ENCODE assay signal across 8 mouse cellular contexts in the genomic region with DNA sequence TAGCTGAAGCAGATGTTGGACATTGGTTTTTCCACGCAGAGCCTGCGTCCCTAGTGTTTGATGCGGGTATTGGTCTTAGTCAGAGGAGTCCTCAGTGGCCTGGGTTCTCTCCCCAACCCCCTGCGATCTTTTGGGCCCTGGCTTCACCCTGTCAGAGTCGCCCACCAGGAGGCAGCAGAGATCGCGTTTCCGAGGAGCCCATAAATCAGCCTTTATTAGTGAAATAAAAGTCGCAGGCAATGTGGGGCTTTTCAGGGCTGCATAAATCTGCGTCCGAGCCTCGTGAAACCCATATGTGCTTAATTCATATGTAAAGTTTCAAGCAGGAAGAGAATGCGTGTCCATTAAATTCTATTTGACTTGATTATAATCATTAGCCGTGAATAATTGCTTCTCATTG. TPM values are rescaled to one million over a fixed set of nuclear protein-coding genes. Genes with fewer than 3 reads are reported as not detected.
DNase-seq lines count a peak whose midpoint lies in the region; ATAC-seq and TF ChIP-seq lines count a peak whose summit lies in the region.

No protein-coding gene starts in this region.

- peaks cover 39% of the 10 kb centered on the region for H3K4me1 ChIP-seq in embryonic facial prominence, embryonic 14.5 days (ENCODE audit: control insufficient read depth, insufficient read depth, low read length)
- peaks cover 4% of the 10 kb centered on the region; the same call in 1 of the 2 replicates for H3K4me1 ChIP-seq in lung, postnatal 0 days (ENCODE audit: insufficient read depth, low read depth, low read length)

- no peaks in the 10 kb centered on the region for H3K36me3 ChIP-seq in embryonic facial prominence, embryonic 14.5 days (ENCODE audit: control insufficient read depth, insufficient read depth, low read length)
- no peaks in the 10 kb centered on the region for H3K36me3 ChIP-seq in lung, postnatal 0 days (ENCODE audit: insufficient read depth, low read length)

- no peak overlapping the region for H3K9ac ChIP-seq in embryonic facial prominence, embryonic 14.5 days (ENCODE audit: low read depth, low read length)
- H3K9ac ChIP-seq in lung, postnatal 0 days (replicated peaks; ENCODE audit: low read depth), result no peak overlapping the region

- H3K4me3 ChIP-seq in embryonic facial prominence, embryonic 14.5 days (ENCODE audit: low read depth, low read length), result no peak overlapping the region
- H3K4me3 ChIP-seq in lung, postnatal 0 days (ENCODE audit: low read depth, low read length), result no peak overlapping the region

- H3K4me2 ChIP-seq in embryonic facial prominence, embryonic 14.5 days (ENCODE audit: low read depth, low read length), result peak overlapping the region; percentile 30; the same call in 1 of the 2 replicates
- H3K4me2 ChIP-seq in lung, postnatal 0 days (replicated peaks; ENCODE audit: low read depth, low read length), result no peak overlapping the region

- no peak; the same call in 1 of the 2 replicates for ATAC-seq in embryonic facial prominence, embryonic 14.5 days (ENCODE audit: low read depth)
- ATAC-seq in lung, postnatal 0 days, result peak; percentile 50

- WGBS in embryonic facial prominence, embryonic 14.5 days, result 4% methylated on average over 14 of the region's 14 CpGs
- 7% methylated on average over 14 of the region's 14 CpGs for WGBS in lung, postnatal 0 days

- peak; percentile 84 for TF ChIP-seq CTCF in lung, postnatal 0 days (IDR thresholded peaks at IDR 0.05)

- no peaks in the 10 kb centered on the region for H3K27me3 ChIP-seq in embryonic facial prominence, embryonic 14.5 days (replicated peaks; ENCODE audit: control insufficient read depth, insufficient read depth, low read length)
- no peaks in the 10 kb centered on the region for H3K27me3 ChIP-seq in lung, postnatal 0 days (replicated peaks; ENCODE audit: insufficient read depth, low read length)

- 0 out of 2 replicates have a peak overlapping the region, but pooled peaks have one; percentile 25 for H3K27ac ChIP-seq in embryonic facial prominence, embryonic 14.5 days (replicated peaks; ENCODE audit: low read depth, low read length)
- H3K27ac ChIP-seq in lung, postnatal 0 days (ENCODE audit: low read length), result no peak overlapping the region

- no peaks in the 10 kb centered on the region for H3K9me3 ChIP-seq in embryonic facial prominence, embryonic 14.5 days (ENCODE audit: control insufficient read depth, low read length)
- H3K9me3 ChIP-seq in lung, postnatal 0 days (ENCODE audit: low read length), result no peaks in the 10 kb centered on the region

- TF ChIP-seq EP300 in lung, postnatal 0 days (IDR thresholded peaks at IDR 0.05), result no peak

- peak; percentile 85 for DNase-seq in CD4-positive, CD25-positive, alpha-beta regulatory T cell, adult 2 months (ENCODE audit: low read depth, low spot score)
- peak; percentile 85 for DNase-seq in adrenal gland, postnatal 25 days
- peak; percentile 86 for DNase-seq in embryonic facial prominence, embryonic 14.5 days (ENCODE audit: low spot score)
- DNase-seq in heart, postnatal 4 days, result peak; percentile 91
- peak; percentile 56 for DNase-seq in layer of hippocampus, adult 9-11 months
- DNase-seq in lung, postnatal 0 days (ENCODE audit: low spot score), result peak; percentile 69
- DNase-seq in ovary, postnatal 14 days (ENCODE audit: low spot score), result peak; percentile 90
- DNase-seq in thymus, postnatal 4 days, result peak; percentile 96

RNA-seq across cellular contexts. Expression of a gene that starts 11.5 kb away (rescaled TPM):
- total RNA-seq in adrenal gland, postnatal 25 days (2021), result 42.7 and 52.1 TPM in 2 replicates
- 27.1 and 30.3 TPM in 2 replicates for polyA plus RNA-seq in embryonic facial prominence, embryonic 14.5 days (2014; fragmentation: Nextera tagmentation; extraction: Ambion mirVana)
- 100 to 1,000 TPM; 107 to 126 TPM for total RNA-seq in heart, postnatal 4 days (2021)
- polyA plus RNA-seq in lung, postnatal 0 days (2015; fragmentation: Nextera tagmentation; extraction: Ambion mirVana), result 16.0 and 19.4 TPM in 2 replicates

RNA-seq across cellular contexts. Expression of a gene that starts 28.4 kb away (rescaled TPM):
- 158 and 239 TPM in 2 replicates for total RNA-seq in adrenal gland, postnatal 25 days (2021)
- 216 and 228 TPM in 2 replicates for polyA plus RNA-seq in embryonic facial prominence, embryonic 14.5 days (2014; fragmentation: Nextera tagmentation; extraction: Ambion mirVana)
- 100 to 1,000 TPM; 139 to 151 TPM for total RNA-seq in heart, postnatal 4 days (2021)
- polyA plus RNA-seq in lung, postnatal 0 days (2015; fragmentation: Nextera tagmentation; extraction: Ambion mirVana), result 51.8 and 58.5 TPM in 2 replicates

RNA-seq across cellular contexts. Expression of a gene that starts 37.4 kb away (rescaled TPM):
- 1.6 and 2.0 TPM in 2 replicates for total RNA-seq in adrenal gland, postnatal 25 days (2021)
- polyA plus RNA-seq in embryonic facial prominence, embryonic 14.5 days (2014; fragmentation: Nextera tagmentation; extraction: Ambion mirVana), result 10.4 and 10.5 TPM in 2 replicates
- total RNA-seq in heart, postnatal 4 days (2021), result 1 to 10 TPM; 1.8 to 2.1 TPM
- polyA plus RNA-seq in lung, postnatal 0 days (2015; fragmentation: Nextera tagmentation; extraction: Ambion mirVana), result 0.17 and 0.19 TPM in 2 replicates

RNA-seq across cellular contexts. Expression of a gene that starts 48.9 kb away (rescaled TPM):
- 4.2 and 4.4 TPM in 2 replicates for total RNA-seq in adrenal gland, postnatal 25 days (2021)
- polyA plus RNA-seq in embryonic facial prominence, embryonic 14.5 days (2014; fragmentation: Nextera tagmentation; extraction: Ambion mirVana), result 10.4 and 10.8 TPM in 2 replicates
- total RNA-seq in heart, postnatal 4 days (2021), result 1 to 10 TPM; 3.5 to 3.7 TPM
- polyA plus RNA-seq in lung, postnatal 0 days (2015; fragmentation: Nextera tagmentation; extraction: Ambion mirVana), result 15.8 and 16.0 TPM in 2 replicates
